Mouse (Mus musculus): ENCODE data around the gene Gxylt1. TPM values are rescaled to one million over a fixed set of nuclear protein-coding genes. Genes with fewer than 3 reads are reported as not detected.
A peak's percentile ranks its signal among the peaks of the same experiment; 100 is the strongest.

Gxylt1 gene
- polyA plus RNA-seq, 1 experiment from 2014 or later, result 12.5 TPM

DNA sequence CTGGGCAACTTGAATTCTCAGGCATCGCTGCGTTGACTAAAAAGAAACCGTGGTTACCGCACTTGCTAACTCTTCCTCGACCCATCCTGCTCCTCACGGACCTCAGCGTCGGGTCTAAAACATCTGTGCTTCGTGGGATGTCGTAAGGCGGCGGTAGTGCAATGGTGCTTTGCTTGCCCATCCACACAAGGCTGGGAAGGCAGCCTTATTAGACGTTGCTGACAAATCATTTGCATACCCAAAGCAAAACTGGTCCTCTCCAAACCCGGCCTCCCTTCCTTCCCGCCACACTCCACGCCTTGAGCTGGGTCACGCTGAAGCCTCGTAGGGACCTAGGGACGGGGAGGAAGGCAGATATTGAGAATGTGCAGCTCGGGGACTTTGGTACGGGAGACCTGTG, 644 bp upstream of the Gxylt1 start:
- WGBS, result under 1% methylated on average over 21 of the region's 21 CpGs

DNA sequence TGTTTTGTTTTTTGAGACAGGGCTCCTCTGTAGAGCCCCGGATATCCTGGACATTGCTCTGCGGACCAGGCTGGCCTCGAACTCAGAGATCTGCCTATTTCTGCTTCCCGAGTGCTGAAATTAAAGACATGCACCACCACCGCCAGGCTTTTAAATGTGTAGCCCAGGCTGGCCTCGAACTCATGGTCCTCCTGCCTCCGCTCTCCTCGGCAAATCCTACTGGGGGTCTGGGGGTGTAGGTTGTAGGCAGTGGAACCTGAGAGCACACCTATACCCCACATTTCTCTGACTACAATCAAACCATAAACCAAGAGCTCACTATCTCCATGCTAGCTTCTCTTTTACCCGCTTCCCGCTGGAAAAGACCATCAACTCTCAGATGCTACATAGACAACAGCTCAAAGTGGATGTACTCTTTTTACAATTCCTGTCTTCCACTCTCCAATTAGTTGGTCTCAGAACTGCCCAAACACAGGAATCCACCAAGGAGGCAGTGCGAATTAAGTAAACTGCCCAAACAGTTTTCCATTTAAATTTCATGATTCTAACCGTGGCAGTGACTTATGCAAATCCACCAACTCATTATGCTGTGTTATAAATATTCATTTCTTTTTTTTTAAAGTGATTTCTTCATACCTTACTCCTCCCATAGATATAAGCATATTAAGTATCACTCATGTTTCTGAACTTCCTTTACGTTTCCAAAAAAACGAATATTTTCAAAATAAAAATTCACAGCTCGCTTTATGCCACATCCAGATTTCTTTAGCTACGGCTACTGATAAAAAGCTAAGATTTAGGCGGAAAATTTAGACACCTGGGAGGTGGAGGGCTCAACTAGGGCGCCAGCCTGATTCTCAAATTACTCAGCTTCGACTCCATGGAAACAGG, 946 bp downstream of the Gxylt1 start:
- no peak for ATAC-seq (ENCODE audit: insufficient number of reproducible peaks, low FRiP score, low TSS enrichment, low read depth)

More for the DNA sequence above, 644 bp upstream of the Gxylt1 start:
- H3K4me1 ChIP-seq, result peaks cover 19% of the 10 kb centered on the region
- no peaks in the 10 kb centered on the region for H3K9me3 ChIP-seq (replicated peaks)
- H3K27ac ChIP-seq (replicated peaks), result peak overlapping the region; percentile 94
- ATAC-seq (ENCODE audit: insufficient number of reproducible peaks, low FRiP score, low TSS enrichment, low read depth), result peak; percentile 32
- peak overlapping the region; percentile 88 for H3K4me2 ChIP-seq (replicated peaks)
- no peaks in the 10 kb centered on the region for H3K27me3 ChIP-seq
- H3K4me3 ChIP-seq (replicated peaks), result peak overlapping the region; percentile 79
- H3K9ac ChIP-seq, result peak overlapping the region; percentile 27
- H3K36me3 ChIP-seq, result no peaks in the 10 kb centered on the region; the same call in 1 of the 2 replicates

DNA sequence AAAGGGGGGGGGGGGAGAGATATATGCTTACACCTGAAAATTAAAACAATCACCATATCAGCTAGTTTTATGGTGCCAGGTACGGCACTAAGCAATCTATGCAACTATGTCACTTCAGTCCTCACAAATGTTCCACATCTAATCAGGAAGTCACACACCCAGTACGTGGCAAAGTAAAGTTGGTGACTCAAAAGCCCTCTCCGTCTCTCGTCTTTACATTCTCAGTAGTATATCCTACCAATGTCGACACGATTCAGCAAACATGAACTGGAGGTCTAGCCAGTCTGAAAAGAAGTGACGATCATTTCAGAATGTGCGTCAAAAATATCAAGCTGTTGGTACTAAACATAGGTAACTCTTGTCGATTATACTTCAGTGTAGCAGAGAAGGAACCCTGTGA, 2.0 kb downstream of the Gxylt1 start:
- no peak overlapping the region for H3K4me2 ChIP-seq (replicated peaks)
- H3K9me3 ChIP-seq (replicated peaks), result no peaks in the 10 kb centered on the region
- no peaks in the 10 kb centered on the region for H3K36me3 ChIP-seq
- ATAC-seq (ENCODE audit: insufficient number of reproducible peaks, low FRiP score, low TSS enrichment, low read depth), result no peak
- no peak overlapping the region for H3K4me3 ChIP-seq (replicated peaks)
- no peaks in the 10 kb centered on the region for H3K27me3 ChIP-seq
- no peak overlapping the region for H3K27ac ChIP-seq (replicated peaks)
- H3K9ac ChIP-seq, result no peak overlapping the region
- 87% methylated on average over 9 of the region's 9 CpGs for WGBS
- peaks cover 19% of the 10 kb centered on the region for H3K4me1 ChIP-seq

More for the DNA sequence above, 946 bp downstream of the Gxylt1 start:
- Histone ChIP-seq H3K36me3 (no peaks in the 10 kb centered on the region), H3K27ac (replicated peaks) (peak overlapping the region; percentile 94), H3K9ac (peak overlapping the region; percentile 89), H3K27me3 (no peaks in the 10 kb centered on the region), H3K9me3 (replicated peaks) (no peaks in the 10 kb centered on the region), H3K4me1 (peaks cover 19% of the 10 kb centered on the region), H3K4me3 (replicated peaks) (peak overlapping the region; percentile 79), H3K4me2 (replicated peaks) (peak overlapping the region; percentile 55)
- 37% methylated on average over 19 of the region's 19 CpGs for WGBS

DNA sequence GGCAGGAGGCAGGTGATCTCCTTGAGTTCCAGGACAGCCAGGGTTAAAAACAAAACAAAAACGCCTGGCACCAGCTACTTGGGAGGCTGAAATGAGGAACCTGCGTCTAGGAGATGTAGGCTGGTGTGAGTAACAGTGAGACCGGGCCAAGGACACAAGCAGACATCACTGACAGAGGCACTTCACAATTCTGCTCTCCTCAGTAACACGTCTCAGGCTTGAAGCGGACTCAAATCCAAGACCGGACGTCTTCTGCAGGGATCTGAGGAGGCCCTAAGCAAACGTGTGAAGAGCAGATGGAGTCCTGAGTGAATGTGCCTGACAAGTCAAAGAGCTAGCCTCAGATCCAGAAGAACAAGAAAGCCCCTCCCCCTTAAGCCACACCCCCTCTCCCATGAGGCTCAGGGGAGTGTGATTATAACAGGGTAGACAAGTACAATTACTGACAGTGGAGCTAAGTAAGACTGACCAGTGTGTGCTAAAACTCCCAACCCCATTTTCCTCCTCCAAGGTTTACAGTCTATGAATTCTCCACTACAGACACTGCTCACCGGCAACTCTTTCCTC, 4.6 kb downstream of the Gxylt1 start:
- ATAC-seq (ENCODE audit: insufficient number of reproducible peaks, low FRiP score, low TSS enrichment, low read depth), result no peak
- no peaks in the 10 kb centered on the region for H3K27me3 ChIP-seq

DNA sequence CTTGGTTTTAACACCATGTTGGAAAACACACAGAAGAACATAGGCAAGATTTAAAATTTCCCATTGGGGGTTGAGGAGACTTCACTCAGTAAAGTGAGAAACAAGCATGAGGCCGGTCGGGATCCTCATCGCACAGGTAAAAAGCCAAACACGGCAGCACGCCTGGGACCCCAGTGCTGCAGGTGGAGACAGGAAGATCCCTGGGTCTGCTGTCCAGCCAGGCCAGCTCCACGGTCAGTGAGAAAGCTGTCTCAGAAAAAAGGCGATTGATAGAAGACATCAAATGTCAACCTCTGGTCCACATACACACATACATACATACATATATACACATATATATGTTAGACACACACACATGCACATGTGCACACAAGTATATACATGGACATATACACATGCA, 5.4 kb downstream of the Gxylt1 start:
- Histone ChIP-seq H3K9ac (no peak overlapping the region), H3K4me2 (replicated peaks) (no peak overlapping the region), H3K4me3 (replicated peaks) (no peak overlapping the region), H3K27me3 (no peaks in the 10 kb centered on the region), H3K27ac (replicated peaks) (no peak overlapping the region), H3K4me1 (peaks cover 12% of the 10 kb centered on the region), H3K36me3 (no peaks in the 10 kb centered on the region), H3K9me3 (replicated peaks) (no peaks in the 10 kb centered on the region)
- no peak for ATAC-seq (ENCODE audit: insufficient number of reproducible peaks, low FRiP score, low TSS enrichment, low read depth)
- 90% methylated on average over 7 of the region's 7 CpGs for WGBS

More for the DNA sequence above, 4.6 kb downstream of the Gxylt1 start:
- Histone ChIP-seq H3K4me3 (replicated peaks) (no peak overlapping the region), H3K36me3 (no peaks in the 10 kb centered on the region), H3K9ac (no peak overlapping the region), H3K9me3 (replicated peaks) (no peaks in the 10 kb centered on the region), H3K4me1 (peaks cover 12% of the 10 kb centered on the region), H3K4me2 (replicated peaks) (no peak overlapping the region), H3K27ac (replicated peaks) (no peak overlapping the region)
- WGBS, result 77% methylated on average over 9 of the region's 9 CpGs

DNA sequence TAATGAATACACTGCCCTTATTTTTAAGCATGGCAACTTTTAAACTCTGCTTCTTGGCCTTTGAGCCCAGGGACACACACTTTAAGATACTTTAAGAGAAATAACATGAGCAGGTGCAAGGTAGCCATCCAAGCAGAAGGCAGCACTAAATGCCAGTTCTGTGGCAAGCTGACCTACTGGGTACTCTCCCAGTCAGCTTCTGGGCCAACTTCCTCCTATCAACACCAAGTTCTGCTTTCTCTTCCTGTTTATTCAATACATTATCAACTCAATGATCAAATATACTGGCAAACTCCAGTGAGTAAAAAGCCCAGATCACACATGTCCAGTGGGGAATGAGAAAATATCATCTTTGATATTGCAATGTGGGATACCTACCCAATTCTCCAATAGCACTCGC, 7.0 kb downstream of the Gxylt1 start:
- Histone ChIP-seq H3K27ac (replicated peaks) (no peak overlapping the region), H3K9ac (no peak overlapping the region), H3K27me3 (no peaks in the 10 kb centered on the region), H3K36me3 (no peaks in the 10 kb centered on the region), H3K4me3 (replicated peaks) (no peak overlapping the region), H3K4me1 (0 out of 2 replicates have a peak, but pooled peaks cover under 1% of the 10 kb centered on the region), H3K4me2 (replicated peaks) (no peak overlapping the region), H3K9me3 (replicated peaks) (no peaks in the 10 kb centered on the region)
- 98% methylated on average over 1 of the region's 1 CpGs for WGBS
- ATAC-seq (ENCODE audit: insufficient number of reproducible peaks, low FRiP score, low TSS enrichment, low read depth), result no peak

DNA sequence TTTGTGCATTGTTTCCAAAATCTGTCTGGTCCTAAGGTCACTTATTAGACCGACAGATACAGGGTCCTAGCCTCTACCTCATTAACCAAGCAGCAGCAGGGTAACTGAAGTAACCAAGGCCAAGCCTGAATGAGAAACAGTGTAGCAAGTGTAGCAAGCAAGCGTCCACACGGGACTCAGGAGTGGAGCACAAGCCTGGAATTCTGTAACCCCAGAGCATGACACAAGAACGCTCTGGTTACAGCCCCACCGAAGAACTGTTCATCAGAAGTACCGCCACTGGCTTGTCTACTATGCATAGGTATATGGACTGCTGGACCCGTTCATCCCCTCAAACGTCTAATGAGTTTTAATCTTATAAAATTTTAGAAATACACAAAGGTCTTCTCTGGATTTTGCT, 7.5 kb downstream of the Gxylt1 start:
- H3K9ac ChIP-seq, result no peak overlapping the region
- no peak for ATAC-seq (ENCODE audit: insufficient number of reproducible peaks, low FRiP score, low TSS enrichment, low read depth)
- no peaks in the 10 kb centered on the region for H3K27me3 ChIP-seq
- H3K4me3 ChIP-seq (replicated peaks), result no peak overlapping the region
- WGBS, result 68% methylated on average over 8 of the region's 8 CpGs
- no peaks in the 10 kb centered on the region for H3K9me3 ChIP-seq (replicated peaks)
- no peak overlapping the region for H3K27ac ChIP-seq (replicated peaks)
- no peaks in the 10 kb centered on the region for H3K4me1 ChIP-seq
- no peak overlapping the region for H3K4me2 ChIP-seq (replicated peaks)
- no peaks in the 10 kb centered on the region for H3K36me3 ChIP-seq

DNA sequence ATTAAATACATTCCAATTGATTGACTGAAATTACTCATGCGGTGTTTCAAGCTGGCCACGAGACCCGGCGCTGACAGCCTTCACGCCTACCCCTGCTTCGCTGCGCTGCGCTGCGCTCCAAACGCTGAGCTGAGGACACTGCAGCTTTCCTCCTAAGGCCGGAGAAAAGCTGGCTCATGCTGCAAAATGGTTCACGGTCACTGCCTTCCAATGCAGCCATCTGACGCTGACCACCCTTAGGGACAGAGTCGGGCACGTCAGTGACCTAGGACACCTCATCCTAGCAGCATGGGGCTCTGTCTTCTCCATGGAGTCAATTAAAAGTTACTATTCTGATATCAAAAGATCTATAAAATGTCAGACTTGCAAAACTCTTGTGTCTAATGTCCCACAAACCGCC, 8.6 kb downstream of the Gxylt1 start:
- H3K4me1 ChIP-seq, result no peaks in the 10 kb centered on the region
- no peak for ATAC-seq (ENCODE audit: insufficient number of reproducible peaks, low FRiP score, low TSS enrichment, low read depth)
- no peaks in the 10 kb centered on the region for H3K9me3 ChIP-seq (replicated peaks)
- no peak overlapping the region for H3K4me3 ChIP-seq (replicated peaks)
- H3K27me3 ChIP-seq, result no peaks in the 10 kb centered on the region
- no peak overlapping the region for H3K27ac ChIP-seq (replicated peaks)
- WGBS, result 78% methylated on average over 16 of the region's 16 CpGs
- no peak overlapping the region for H3K4me2 ChIP-seq (replicated peaks)
- H3K9ac ChIP-seq, result no peak overlapping the region
- no peaks in the 10 kb centered on the region; the same call in 1 of the 2 replicates for H3K36me3 ChIP-seq

DNA sequence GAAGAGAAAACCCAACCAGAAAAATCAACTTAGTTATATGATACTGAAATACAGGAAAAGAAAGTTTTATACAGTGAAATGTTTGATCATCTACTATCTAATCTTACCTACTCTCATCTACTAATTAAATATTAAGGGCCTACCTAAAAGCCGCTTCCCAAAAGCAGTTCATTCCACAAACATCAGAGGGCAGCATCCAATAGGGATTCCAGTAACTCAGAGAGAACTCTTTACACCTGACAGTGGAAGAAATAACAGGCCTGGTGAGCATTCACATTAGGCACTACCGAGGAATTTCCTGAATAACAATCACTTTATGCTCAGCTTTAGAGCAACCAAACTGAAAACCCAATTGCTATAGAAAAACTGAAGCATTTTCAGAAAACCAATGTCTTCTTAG, 9.3 kb downstream of the Gxylt1 start:
- Histone ChIP-seq H3K27me3 (no peaks in the 10 kb centered on the region), H3K27ac (replicated peaks) (no peak overlapping the region), H3K4me2 (replicated peaks) (no peak overlapping the region), H3K4me3 (replicated peaks) (no peak overlapping the region), H3K4me1 (no peaks in the 10 kb centered on the region), H3K9me3 (replicated peaks) (no peaks in the 10 kb centered on the region), H3K36me3 (no peaks in the 10 kb centered on the region; the same call in 1 of the 2 replicates), H3K9ac (no peak overlapping the region)
- no peak for ATAC-seq (ENCODE audit: insufficient number of reproducible peaks, low FRiP score, low TSS enrichment, low read depth)
- 60% methylated on average over 2 of the region's 2 CpGs for WGBS

DNA sequence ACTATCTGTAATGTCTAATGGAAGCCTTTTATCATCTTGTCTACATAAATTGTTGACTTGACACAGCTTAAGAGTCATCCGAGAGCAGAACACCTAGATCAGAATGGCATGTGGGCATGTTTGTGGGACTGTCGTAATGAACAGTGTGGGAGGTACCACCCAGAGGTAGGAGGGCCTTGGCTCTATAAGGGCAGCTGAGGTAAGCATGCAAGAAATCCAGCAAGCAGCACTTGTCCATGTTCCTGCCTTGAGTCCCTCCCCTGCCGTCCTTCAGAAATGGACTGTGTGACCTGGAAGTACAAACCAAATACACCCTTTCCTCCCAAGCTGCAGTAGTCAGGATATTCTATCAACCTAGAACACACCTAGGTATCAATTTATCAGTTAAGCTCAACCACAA, 9.7 kb downstream of the Gxylt1 start:
- WGBS, result 70% methylated on average over 3 of the region's 3 CpGs
- no peak overlapping the region for H3K4me2 ChIP-seq (replicated peaks)
- H3K27ac ChIP-seq (replicated peaks), result no peak overlapping the region
- no peaks in the 10 kb centered on the region; the same call in 1 of the 2 replicates for H3K36me3 ChIP-seq
- no peaks in the 10 kb centered on the region for H3K27me3 ChIP-seq
- no peaks in the 10 kb centered on the region for H3K4me1 ChIP-seq
- ATAC-seq (ENCODE audit: insufficient number of reproducible peaks, low FRiP score, low TSS enrichment, low read depth), result no peak
- no peak overlapping the region for H3K4me3 ChIP-seq (replicated peaks)
- H3K9ac ChIP-seq, result no peak overlapping the region
- no peaks in the 10 kb centered on the region for H3K9me3 ChIP-seq (replicated peaks)

DNA sequence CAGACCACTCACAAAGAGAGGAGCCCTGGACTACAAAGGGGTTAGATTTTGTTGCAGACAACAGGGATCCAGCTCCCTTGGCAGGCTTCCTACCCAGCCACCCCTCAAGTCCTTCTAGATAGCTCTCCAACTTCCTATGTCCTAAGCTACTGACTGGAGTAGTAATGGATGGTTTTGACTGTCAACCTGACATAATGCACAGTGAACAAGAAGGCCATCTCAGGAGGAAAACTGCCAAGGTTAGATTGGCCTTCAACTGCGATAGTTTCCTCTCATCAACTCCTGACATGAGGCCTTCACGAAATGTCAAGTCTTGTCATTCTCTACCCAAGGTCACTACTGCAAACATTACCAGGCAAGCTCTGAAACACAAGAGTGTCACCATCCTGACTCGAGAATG, 10.8 kb downstream of the Gxylt1 start:
- no peak overlapping the region for H3K9ac ChIP-seq
- whole genome bisulfite sequencing, result 86% methylated on average over 3 of the region's 3 CpGs

More for the DNA sequence above, 10.8 kb downstream of the Gxylt1 start:
- Histone ChIP-seq H3K4me1 (no peaks in the 10 kb centered on the region), H3K36me3 (no peaks in the 10 kb centered on the region; the same call in 1 of the 2 replicates), H3K27me3 (no peaks in the 10 kb centered on the region), H3K4me3 (replicated peaks) (no peak overlapping the region), H3K4me2 (replicated peaks) (no peak overlapping the region), H3K9me3 (replicated peaks) (no peaks in the 10 kb centered on the region), H3K27ac (replicated peaks) (no peak overlapping the region)
- ATAC-seq (ENCODE audit: insufficient number of reproducible peaks, low FRiP score, low TSS enrichment, low read depth), result no peak
